Mouse (Mus musculus): ENCODE results near the gene Ctnna3. TPM values are rescaled to one million over a fixed set of nuclear protein-coding genes. Genes with fewer than 3 reads are reported as not detected.

Ctnna3 gene
- polyA plus RNA-seq, 1 experiment: 1.3 TPM

Other genes starting within 250 kb of the Ctnna3 start
- 2.5 TPM in 2 replicates for gene Mypn, start 226.1 kb upstream of the Ctnna3 start, polyA plus RNA-seq (2012; rRNA removed)
- 39.4 and 44.0 TPM in 2 replicates for gene Herc4, start 186.3 kb upstream of the Ctnna3 start, polyA plus RNA-seq (2012; rRNA removed)
- gene Sirt1, start 48.4 kb upstream of the Ctnna3 start, polyA plus RNA-seq (2012; rRNA removed): 10.5 and 10.8 TPM in 2 replicates
- gene Dnajc12, start 47.7 kb upstream of the Ctnna3 start, polyA plus RNA-seq (2012; rRNA removed): 14.0 and 17.8 TPM in 2 replicates
- 0.36 TPM in 1 of 2 replicates, not detected in the other for gene Gm7075, start 8.3 kb upstream of the Ctnna3 start, polyA plus RNA-seq (2012; rRNA removed)